20 mouse cellular contexts compared by ENCODE assay signal in genomic region chr12:28775627-28776026, GRCm38 (mm10). TPM values are rescaled to one million over a fixed set of nuclear protein-coding genes. Genes with fewer than 3 reads are reported as not detected.
A peak's percentile ranks its signal among the peaks of the same experiment; 100 is the strongest.
DNase-seq lines count a peak whose midpoint lies in the region; ATAC-seq and TF ChIP-seq lines count a peak whose summit lies in the region.
"Had no signal": no experiment of that assay in that cellular context is flagged by ENCODE, and none has a peak within 500 bp of the region (broad histone marks: within the 10 kb centered on the region; RNA-seq: fewer than 3 reads in every experiment).

No protein-coding gene starts in this region.

- H3K36me3 ChIP-seq in midbrain, embryonic 11.5 days (ENCODE audit: control insufficient read depth, insufficient read depth, low read length) = no peaks in the 10 kb centered on the region
- no peaks in the 10 kb centered on the region for H3K36me3 ChIP-seq in midbrain, embryonic 16.5 days (ENCODE audit: control insufficient read depth, insufficient read depth, low read length)
- H3K36me3 ChIP-seq: embryonic facial prominence, embryonic 10.5 days; heart, embryonic 13.5 days had no signal

- no peak for TF ChIP-seq POLR2A in cerebellum, adult 2 months (IDR thresholded peaks at IDR 0.05; ENCODE audit: borderline replicate concordance, insufficient read depth, low read length)

- WGBS in midbrain, embryonic 11.5 days = 82% methylated on average over 6 of the region's 6 CpGs
- WGBS in midbrain, embryonic 16.5 days = 82% methylated on average over 6 of the region's 6 CpGs
- 90% methylated on average over 6 of the region's 6 CpGs for WGBS in cerebellum, adult 2 months

- no peak for ATAC-seq in midbrain, embryonic 11.5 days (ENCODE audit: low FRiP score)
- ATAC-seq in midbrain, embryonic 16.5 days = 0 out of 2 replicates have a peak, but pooled peaks have one; percentile 54
- ATAC-seq: forebrain, embryonic 13.5 days; forebrain, postnatal 0 days had no signal

- no peak overlapping the region for H3K4me2 ChIP-seq in midbrain, embryonic 11.5 days
- no peak overlapping the region for H3K4me2 ChIP-seq in midbrain, embryonic 16.5 days (ENCODE audit: low read length)
- H3K4me2 ChIP-seq: forebrain, embryonic 13.5 days; heart, embryonic 13.5 days had no signal

- H3K9me3 ChIP-seq in midbrain, embryonic 11.5 days (ENCODE audit: control insufficient read depth, low read length) = no peaks in the 10 kb centered on the region
- H3K9me3 ChIP-seq in midbrain, embryonic 16.5 days (replicated peaks; ENCODE audit: control insufficient read depth, low read length, poor library complexity, severe bottlenecking) = no peaks in the 10 kb centered on the region
- H3K9me3 ChIP-seq: embryonic facial prominence, embryonic 10.5 days; forebrain, embryonic 13.5 days; heart, embryonic 13.5 days had no signal

- peak overlapping the region; percentile 19; the same call in 1 of the 2 replicates for H3K27ac ChIP-seq in layer of hippocampus, adult 2 months
- no peak overlapping the region for H3K27ac ChIP-seq in midbrain, embryonic 11.5 days (ENCODE audit: low read depth, low read length)
- H3K27ac ChIP-seq in midbrain, embryonic 16.5 days (ENCODE audit: low read length) = no peak overlapping the region
- no peak overlapping the region for H3K27ac ChIP-seq in cerebellum, adult 2 months (ENCODE audit: insufficient read depth, low read length)
- H3K27ac ChIP-seq: embryonic facial prominence, embryonic 10.5 days; heart, embryonic 13.5 days had no signal

- DNase-seq in layer of hippocampus, adult 2 months (ENCODE audit: low spot score in 2 of 2) = no peak
- no peak for DNase-seq in layer of hippocampus, postnatal 10 days (ENCODE audit: low spot score in 2 of 2)
- DNase-seq in brain, adult 2 months (ENCODE audit: low read depth, low spot score) = peak; percentile 52
- peak; percentile 75 for DNase-seq in midbrain, embryonic 11.5 days (ENCODE audit: low spot score, missing footprints)
- no peak for DNase-seq in cerebellum, adult 2 months
- DNase-seq in liver = no peak
- DNase-seq: adrenal gland, adult 2 months; adrenal gland, postnatal 36 days; cerebellum, adult 11 months; cerebellum, adult 9-10 months; cerebellum, postnatal 25 days; forebrain, postnatal 0 days; gastrocnemius, postnatal 36 days; heart, adult 11 months; heart, postnatal 36 days had no signal

- no peaks in the 10 kb centered on the region for H3K27me3 ChIP-seq in midbrain, embryonic 11.5 days (ENCODE audit: control insufficient read depth, insufficient read depth, low read length)
- no peaks in the 10 kb centered on the region for H3K27me3 ChIP-seq in midbrain, embryonic 16.5 days (ENCODE audit: control insufficient read depth, insufficient read depth, low read depth, low read length)
- H3K27me3 ChIP-seq in cerebellum, adult 2 months (ENCODE audit: control insufficient read depth, insufficient read depth, low read length) = no peaks in the 10 kb centered on the region
- H3K27me3 ChIP-seq: CH12.LX; forebrain, embryonic 13.5 days; heart, embryonic 13.5 days had no signal

- H3K9ac ChIP-seq in midbrain, embryonic 11.5 days (ENCODE audit: low read length) = no peak overlapping the region
- no peak overlapping the region for H3K9ac ChIP-seq in midbrain, embryonic 16.5 days (ENCODE audit: low read depth, low read length)
- H3K9ac ChIP-seq: forebrain, embryonic 13.5 days; forebrain, postnatal 0 days; heart, embryonic 13.5 days had no signal

- H3K4me3 ChIP-seq in layer of hippocampus, adult 2 months = no peak overlapping the region
- H3K4me3 ChIP-seq in midbrain, embryonic 11.5 days (ENCODE audit: low read depth, low read length) = no peak overlapping the region
- no peak overlapping the region for H3K4me3 ChIP-seq in midbrain, embryonic 16.5 days (ENCODE audit: low read depth, low read length)
- H3K4me3 ChIP-seq in cerebellum, adult 2 months (replicated peaks; ENCODE audit: insufficient read depth, low read depth, low read length) = no peak overlapping the region
- H3K4me3 ChIP-seq: embryonic facial prominence, embryonic 10.5 days; forebrain, embryonic 13.5 days; heart, embryonic 13.5 days had no signal

- H3K4me1 ChIP-seq in midbrain, embryonic 11.5 days (ENCODE audit: control insufficient read depth, insufficient read depth, low read length) = peaks cover 9% of the 10 kb centered on the region
- peaks cover 12% of the 10 kb centered on the region for H3K4me1 ChIP-seq in midbrain, embryonic 16.5 days (ENCODE audit: control insufficient read depth, insufficient read depth, low read length)
- no peaks in the 10 kb centered on the region for H3K4me1 ChIP-seq in cerebellum, adult 2 months (ENCODE audit: control insufficient read depth, insufficient read depth, low read length)

- no peak for TF ChIP-seq CTCF in layer of hippocampus, adult 2 months (conservative IDR thresholded peaks at IDR 0.05)
- no peak for TF ChIP-seq CTCF in cerebellum, adult 2 months (IDR thresholded peaks at IDR 0.05; ENCODE audit: borderline replicate concordance, insufficient read depth, low read depth, low read length)

RNA-seq across cellular contexts. Expression of gene Eipr1, which starts 24.0 kb away (rescaled TPM):
- 10 to 100 TPM; 51.7 to 53.0 TPM for total RNA-seq in layer of hippocampus, adult 2 months (2021)
- 10 to 100 TPM; 41.6 to 47.7 TPM for total RNA-seq in layer of hippocampus, postnatal 10 days (2021)
- 40.4 and 43.0 TPM in 2 replicates for polyA plus RNA-seq in midbrain, embryonic 11.5 days (2014; fragmentation: Nextera tagmentation; extraction: Ambion mirVana)
- 69.7 and 70.7 TPM in 2 replicates for polyA plus RNA-seq in midbrain, embryonic 16.5 days (2015; fragmentation: Nextera tagmentation; extraction: Ambion mirVana)
- polyA plus RNA-seq in cerebellum, adult 2 months (2012; rRNA removed) = 40.6 and 42.2 TPM in 2 replicates

RNA-seq across cellular contexts. Expression of gene Trappc12, which starts 25.4 kb away (rescaled TPM):
- 10 to 100 TPM; 58.6 to 59.7 TPM for total RNA-seq in layer of hippocampus, adult 2 months (2021)
- 10 to 100 TPM; 45.6 to 47.0 TPM for total RNA-seq in layer of hippocampus, postnatal 10 days (2021)
- 35.9 and 37.8 TPM in 2 replicates for polyA plus RNA-seq in midbrain, embryonic 11.5 days (2014; fragmentation: Nextera tagmentation; extraction: Ambion mirVana)
- polyA plus RNA-seq in midbrain, embryonic 16.5 days (2015; fragmentation: Nextera tagmentation; extraction: Ambion mirVana) = 43.1 and 43.6 TPM in 2 replicates
- 49.4 and 50.8 TPM in 2 replicates for polyA plus RNA-seq in cerebellum, adult 2 months (2012; rRNA removed)

Comparison
In these comparisons a context has a peak if more than half of its experiments do, and no peak if none do; other contexts are left out.
1. DNase-seq: peak in brain, adult 2 months (single experiment) and midbrain, embryonic 11.5 days (single experiment); none in layer of hippocampus, adult 2 months (0 of 2), layer of hippocampus, postnatal 10 days (0 of 2), cerebellum, adult 2 months (0 of 2) and liver (single experiment).